Mouse (Mus musculus): ENCODE data around the gene Msi2.

GRCm38 (mm10) chr11:88431363-88432269, 286.7 kb downstream of the Msi2 start:
- TF ChIP-seq POLR2A (IDR thresholded peaks at IDR 0.05; ENCODE audit: borderline replicate concordance, control insufficient read depth, low read depth, low read length) (no peak), CTCF (IDR thresholded peaks at IDR 0.05; ENCODE audit: control insufficient read depth, insufficient read depth, low read length) (no peak)
